ENCODE assay signal across 8 mouse cellular contexts in the genomic region with DNA sequence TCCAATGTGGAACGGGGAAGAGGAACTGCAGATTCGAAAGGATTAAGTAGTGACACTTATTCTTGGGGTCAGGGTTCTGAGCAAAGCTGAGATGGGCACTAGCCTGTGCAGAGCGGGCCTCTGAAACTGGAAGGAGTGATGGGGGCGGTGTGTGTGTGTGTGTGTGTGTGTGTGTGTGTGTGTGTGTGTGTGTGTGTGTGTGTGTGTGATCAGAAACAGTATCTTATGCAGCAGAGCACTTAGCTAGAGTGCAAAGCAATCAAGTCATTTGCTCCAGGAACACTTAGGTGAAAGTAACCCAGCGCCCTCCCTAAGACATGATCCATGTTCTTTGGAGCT. TPM values are rescaled to one million over a fixed set of nuclear protein-coding genes. Genes with fewer than 3 reads are reported as not detected.
DNase-seq lines count a peak whose midpoint lies in the region; ATAC-seq and TF ChIP-seq lines count a peak whose summit lies in the region.

No protein-coding gene starts in this region.

- H3K9me3 ChIP-seq in kidney, embryonic 15.5 days (replicated peaks) = no peaks in the 10 kb centered on the region
- no peaks in the 10 kb centered on the region for H3K9me3 ChIP-seq in ES-E14 (ENCODE audit: control insufficient read depth, insufficient read depth, low read depth, low read length)
- no peaks in the 10 kb centered on the region for H3K9me3 ChIP-seq in embryonic facial prominence, embryonic 11.5 days (replicated peaks; ENCODE audit: control insufficient read depth, low read length)
- no peaks in the 10 kb centered on the region for H3K9me3 ChIP-seq in neural tube, embryonic 14.5 days (ENCODE audit: control insufficient read depth, low read length)

- no peaks in the 10 kb centered on the region for H3K27me3 ChIP-seq in kidney, embryonic 15.5 days
- H3K27me3 ChIP-seq in embryonic facial prominence, embryonic 11.5 days (ENCODE audit: control insufficient read depth, insufficient read depth, low read length) = no peaks in the 10 kb centered on the region
- H3K27me3 ChIP-seq in neural tube, embryonic 14.5 days (ENCODE audit: control insufficient read depth, insufficient read depth, low read length) = no peaks in the 10 kb centered on the region

- H3K4me3 ChIP-seq in kidney, embryonic 15.5 days (replicated peaks) = peak overlapping the region; percentile 97
- H3K4me3 ChIP-seq in ES-E14 (ENCODE audit: insufficient read depth in 1 of 2, low read depth in 1 of 2, low read length in 2 of 2, poor library complexity in 1 of 2, severe bottlenecking in 1 of 2) = peak overlapping the region; percentile 81 to 94
- peak overlapping the region; percentile 90 for H3K4me3 ChIP-seq in embryonic facial prominence, embryonic 11.5 days (ENCODE audit: low read depth, low read length)
- peak overlapping the region; percentile 93 for H3K4me3 ChIP-seq in neural tube, embryonic 14.5 days (ENCODE audit: low read depth, low read length)

- H3K4me1 ChIP-seq in kidney, embryonic 15.5 days = peaks cover 33% of the 10 kb centered on the region
- no peaks in the 10 kb centered on the region; a peak in 1 of 4 replicates for H3K4me1 ChIP-seq in ES-E14 (ENCODE audit: control insufficient read depth in 2 of 2, insufficient read depth in 2 of 2, low read length in 2 of 2, poor library complexity in 1 of 2)
- no peaks in the 10 kb centered on the region for H3K4me1 ChIP-seq in embryonic facial prominence, embryonic 11.5 days (ENCODE audit: control insufficient read depth, insufficient read depth, low read length)
- peaks cover 33% of the 10 kb centered on the region for H3K4me1 ChIP-seq in neural tube, embryonic 14.5 days (ENCODE audit: control insufficient read depth, insufficient read depth, low read length)

- peak overlapping the region; percentile 62 for H3K9ac ChIP-seq in kidney, embryonic 15.5 days
- peak overlapping the region; percentile 72; the same call in 1 of the 2 replicates for H3K9ac ChIP-seq in ES-E14 (ENCODE audit: insufficient read depth, low read depth, low read length, poor library complexity, severe bottlenecking)
- H3K9ac ChIP-seq in embryonic facial prominence, embryonic 11.5 days (replicated peaks; ENCODE audit: low read length) = peak overlapping the region; percentile 82
- H3K9ac ChIP-seq in neural tube, embryonic 14.5 days (replicated peaks; ENCODE audit: low read depth, low read length) = peak overlapping the region; percentile 89

- 10% methylated on average over 5 of the region's 5 CpGs for WGBS in kidney, embryonic 15.5 days
- 9% methylated on average over 5 of the region's 5 CpGs for WGBS in embryonic facial prominence, embryonic 11.5 days
- WGBS in neural tube, embryonic 14.5 days = 3% methylated on average over 5 of the region's 5 CpGs

- peak overlapping the region; percentile 96 for H3K27ac ChIP-seq in kidney, embryonic 15.5 days
- no peak overlapping the region for H3K27ac ChIP-seq in ES-E14 (ENCODE audit: insufficient read depth, low read depth, low read length, poor library complexity, severe bottlenecking)
- 0 out of 2 replicates have a peak overlapping the region, but pooled peaks have one; percentile 82 for H3K27ac ChIP-seq in embryonic facial prominence, embryonic 11.5 days (replicated peaks; ENCODE audit: low read depth, low read length)
- peak overlapping the region; percentile 97 for H3K27ac ChIP-seq in neural tube, embryonic 14.5 days (ENCODE audit: low read depth, low read length)

- no peak for ATAC-seq in kidney, embryonic 15.5 days (replicated peaks; ENCODE audit: low FRiP score)
- ATAC-seq in embryonic facial prominence, embryonic 11.5 days (replicated peaks; ENCODE audit: insufficient number of reproducible peaks, low FRiP score, low TSS enrichment, low read depth) = no peak
- ATAC-seq in neural tube, embryonic 14.5 days (ENCODE audit: low read depth) = no peak
- no peak for ATAC-seq in activated CD4-positive, CD25-positive, alpha-beta regulatory T cell, adult 4 months

- in situ Hi-C loops in ES-E14 (cut with MboI; ENCODE audit: low sequenced_read_pairs in 2 of 2, unreplicated experiment in 2 of 2) = no loop called here

- intact Hi-C loops in left cerebral cortex, postnatal 4 days (cut with DNase I) = loop anchor here (5.0 to 10.0 kb wide), 3 partner anchors 165 to 785 kb away; no protein-coding TSS in a partner anchor

- DNase-seq in kidney, adult 11 months = no peak
- no peak for DNase-seq in ES-E14 (ENCODE audit: low read depth, low spot score)
- peak; percentile 13 for DNase-seq in embryonic facial prominence, embryonic 11.5 days (ENCODE audit: low spot score)
- peak; percentile 38 for DNase-seq in kidney, postnatal 10 days
- no peak for DNase-seq in left cerebral cortex, postnatal 4 days

- peak overlapping the region; percentile 77 for H3K4me2 ChIP-seq in kidney, embryonic 15.5 days
- peak overlapping the region; percentile 81 for H3K4me2 ChIP-seq in embryonic facial prominence, embryonic 11.5 days (ENCODE audit: low read depth, low read length)
- peak overlapping the region; percentile 66 for H3K4me2 ChIP-seq in neural tube, embryonic 14.5 days (ENCODE audit: low read depth, low read length)

- no peaks in the 10 kb centered on the region for H3K36me3 ChIP-seq in kidney, embryonic 15.5 days
- H3K36me3 ChIP-seq in ES-E14 (ENCODE audit: control insufficient read depth, insufficient read depth, low read length, poor library complexity, severe bottlenecking) = no peaks in the 10 kb centered on the region
- no peaks in the 10 kb centered on the region for H3K36me3 ChIP-seq in embryonic facial prominence, embryonic 11.5 days (replicated peaks; ENCODE audit: control insufficient read depth, insufficient read depth, low read depth, low read length)
- no peaks in the 10 kb centered on the region for H3K36me3 ChIP-seq in neural tube, embryonic 14.5 days (ENCODE audit: control insufficient read depth, insufficient read depth, low read length)

TF ChIP-seq in ES-E14, 5 proteins besides CTCF, POLR2A, EP300 and RAD21:
- TF ChIP-seq MAFK (IDR thresholded peaks at IDR 0.05; ENCODE audit: insufficient read depth, low read depth, low read length) = no peak
- TF ChIP-seq CHD2 (IDR thresholded peaks at IDR 0.05; ENCODE audit: low read depth, low read length) = no peak
- no peak for TF ChIP-seq HCFC1 (IDR thresholded peaks at IDR 0.05; ENCODE audit: borderline replicate concordance, insufficient read depth, low read length)
- no peak for TF ChIP-seq ZC3H11A (IDR thresholded peaks at IDR 0.05; ENCODE audit: borderline replicate concordance, low read depth, low read length)
- no peak for TF ChIP-seq ZNF384 (IDR thresholded peaks at IDR 0.05; ENCODE audit: low read depth, low read length)
TF ChIP-seq in ES-E14: peak in this region for 0.

RNA-seq across cellular contexts. Expression of a gene that starts 2.0 kb away (rescaled TPM):
- polyA plus RNA-seq in kidney, embryonic 15.5 days (2015; fragmentation: Nextera tagmentation; extraction: Ambion mirVana) = 63.0 and 64.0 TPM in 2 replicates
- 21.4 and 25.6 TPM in 2 replicates for total RNA-seq in ES-E14 (2012; rRNA removed)
- 57.4 and 58.6 TPM in 2 replicates for polyA plus RNA-seq in embryonic facial prominence, embryonic 11.5 days (2014; fragmentation: Nextera tagmentation; extraction: Ambion mirVana)
- 197 and 215 TPM in 2 replicates for polyA plus RNA-seq in neural tube, embryonic 14.5 days (2014; fragmentation: Nextera tagmentation; extraction: Ambion mirVana)
- 100 to 1,000 TPM; 316 to 328 TPM for total RNA-seq in left cerebral cortex, postnatal 4 days (2021)
- polyA plus RNA-seq in activated CD4-positive, CD25-positive, alpha-beta regulatory T cell, adult 4 months (2017; shearing (Covaris generic)) = 10 to 100 TPM; 13.5 to 21.0 TPM

Comparison
In these comparisons a context has a peak if more than half of its experiments do, and no peak if none do; other contexts are left out.
1. DNase-seq: peak in embryonic facial prominence, embryonic 11.5 days (single experiment) and kidney, postnatal 10 days (single experiment); none in kidney, adult 11 months (single experiment), ES-E14 (single experiment) and left cerebral cortex, postnatal 4 days (single experiment).
2. Peak in every context shown above with its lines, with median percentiles within 50 percentile points of each other: H3K4me2 ChIP-seq, H3K4me3 ChIP-seq and H3K9ac ChIP-seq.